Mouse (Mus musculus) liver, embryonic 13.5 days (tissue): ENCODE results near the gene 4933427D14Rik. TPM values are rescaled to one million over a fixed set of nuclear protein-coding genes. Genes with fewer than 3 reads are reported as not detected.

Experiments
- ATAC-seq: fragments of 200-750 bp; cut with Nextera tagmentation; 2 replicates; pipeline ENCODE4 v1.8.0; 2017; ENCODE audit warnings: low read depth, mild to moderate bottlenecking, moderate number of reproducible peaks, moderate library complexity
- DNase-seq: peaks from one replicate; pipeline ENCODE4 v3.0.0; 2022
- H3K27ac ChIP-seq: fragments of 300-500 bp; sonication (generic); 2 replicates; pipeline ENCODE4 v1.5.1; 2015; ENCODE audit warnings: moderate library complexity, mild to moderate bottlenecking, inconsistent platforms
- H3K27me3 ChIP-seq: fragments of 300-500 bp; sonication (generic); 2 replicates; pipeline ENCODE4 v1.6.1; 2015; ENCODE audit warnings: mild to moderate bottlenecking, inconsistent platforms
- H3K36me3 ChIP-seq: fragments of 300-500 bp; sonication (generic); 2 replicates; pipeline ENCODE4 v1.6.1; 2015; ENCODE audit warnings: mild to moderate bottlenecking, inconsistent platforms
- H3K4me1 ChIP-seq: fragments of 300-500 bp; sonication (generic); replicated peaks from 2 replicates; pipeline ENCODE4 v1.6.1; 2015; ENCODE audit warnings: inconsistent platforms
- H3K4me2 ChIP-seq: fragments of 300-500 bp; sonication (generic); 2 replicates; pipeline ENCODE4 v1.6.1; 2015; ENCODE audit warnings: inconsistent platforms, mild to moderate bottlenecking, moderate library complexity
- H3K4me3 ChIP-seq: fragments of 300-500 bp; sonication (generic); replicated peaks from 2 replicates; pipeline ENCODE4 v1.5.1; 2015; ENCODE audit warnings: mild to moderate bottlenecking, inconsistent platforms
- H3K9ac ChIP-seq: fragments of 300-500 bp; sonication (generic); 2 replicates; pipeline ENCODE4 v1.6.1; 2015; ENCODE audit warnings: mild to moderate bottlenecking, inconsistent platforms
- H3K9me3 ChIP-seq: fragments of 300-500 bp; sonication (generic); replicated peaks from 2 replicates; pipeline ENCODE4 v1.6.1; 2016; ENCODE audit warnings: inconsistent platforms
- WGBS: fragments of 180-500 bp; shearing (Covaris S2); methylation state at CpG from one replicate; pipeline ENCODE4 v1.1.7; 2015; ENCODE audit not compliant: insufficient replicate concordance; 5-methylcytosine and 5-hydroxymethylcytosine counted together
- polyA plus RNA-seq: library from polyadenylated mRNA; unstranded; fragments of >200 nt; fragmentation: Nextera tagmentation; extraction: Ambion mirVana; gene quantifications from 2 replicates; pipeline ENCODE4 v1.2.1, GENCODE M21; 2015

The 4933427D14Rik gene
- polyA plus RNA-seq, 1 experiment from 2014 or later, result 4.9 TPM

GRCm38 (mm10) chr11:72127450-72128189, 79.6 kb downstream of the 4933427D14Rik start:
- no peak overlapping the region for H3K9ac ChIP-seq
- no peak overlapping the region for H3K4me3 ChIP-seq
- H3K27me3 ChIP-seq, result peaks cover 25% of the 10 kb centered on the region
- H3K9me3 ChIP-seq, result no peaks in the 10 kb centered on the region
- no peak overlapping the region for H3K27ac ChIP-seq
- ATAC-seq (no peak), DNase-seq (no peak)
- no peaks in the 10 kb centered on the region for H3K36me3 ChIP-seq
- WGBS, result 50% methylated on average over 5 of the region's 5 CpGs
- no peaks in the 10 kb centered on the region for H3K4me1 ChIP-seq
- no peak overlapping the region for H3K4me2 ChIP-seq

GRCm38 (mm10) chr11:72125781-72126180, 81.5 kb downstream of the 4933427D14Rik start:
- Histone ChIP-seq H3K9ac (no peak overlapping the region), H3K36me3 (no peaks in the 10 kb centered on the region), H3K4me2 (no peak overlapping the region), H3K4me3 (no peak overlapping the region), H3K4me1 (no peaks in the 10 kb centered on the region), H3K27me3 (peaks cover 10% of the 10 kb centered on the region; the same call in 1 of the 2 replicates), H3K9me3 (no peaks in the 10 kb centered on the region), H3K27ac (no peak overlapping the region)
- DNase-seq (no peak), ATAC-seq (no peak)
- WGBS, result 53% methylated on average over 3 of the region's 3 CpGs

GRCm38 (mm10) chr11:72123531-72123930, 83.7 kb downstream of the 4933427D14Rik start:
- no peak overlapping the region for H3K4me2 ChIP-seq
- H3K4me1 ChIP-seq, result no peaks in the 10 kb centered on the region
- WGBS, result 62% methylated on average over 4 of the region's 4 CpGs
- H3K36me3 ChIP-seq, result no peaks in the 10 kb centered on the region
- no peaks in the 10 kb centered on the region for H3K9me3 ChIP-seq
- no peak overlapping the region for H3K27ac ChIP-seq
- H3K27me3 ChIP-seq, result no peaks in the 10 kb centered on the region
- H3K4me3 ChIP-seq, result no peak overlapping the region
- H3K9ac ChIP-seq, result no peak overlapping the region
- no peak for ATAC-seq
- no peak for DNase-seq

GRCm38 (mm10) chr11:72120354-72120753, 86.9 kb downstream of the 4933427D14Rik start:
- Histone ChIP-seq H3K4me3 (no peak overlapping the region), H3K9me3 (no peaks in the 10 kb centered on the region), H3K36me3 (no peaks in the 10 kb centered on the region), H3K9ac (no peak overlapping the region), H3K27ac (no peak overlapping the region), H3K27me3 (no peaks in the 10 kb centered on the region), H3K4me2 (no peak overlapping the region), H3K4me1 (no peaks in the 10 kb centered on the region)
- ATAC-seq (no peak), DNase-seq (no peak)
- WGBS, result 65% methylated on average over 6 of the region's 6 CpGs

- DNase-seq (no peak), ATAC-seq (no peak)
- Histone ChIP-seq H3K4me2 (no peak overlapping the region), H3K9me3 (no peaks in the 10 kb centered on the region), H3K4me3 (no peak overlapping the region), H3K4me1 (no peaks in the 10 kb centered on the region), H3K27ac (no peak overlapping the region), H3K27me3 (no peaks in the 10 kb centered on the region), H3K9ac (no peak overlapping the region), H3K36me3 (no peaks in the 10 kb centered on the region)
- WGBS, result 71% methylated on average over 3 of the region's 3 CpGs
Observed at GRCm38 (mm10) chr11:72118630-72119029, 88.6 kb downstream of the 4933427D14Rik start.

GRCm38 (mm10) chr11:72113296-72113695, 94.0 kb downstream of the 4933427D14Rik start:
- DNase-seq (no peak), ATAC-seq (no peak)
- Histone ChIP-seq H3K27me3 (no peaks in the 10 kb centered on the region), H3K9ac (no peak overlapping the region), H3K4me2 (no peak overlapping the region), H3K4me1 (no peaks in the 10 kb centered on the region), H3K27ac (no peak overlapping the region), H3K4me3 (no peak overlapping the region), H3K36me3 (no peaks in the 10 kb centered on the region), H3K9me3 (no peaks in the 10 kb centered on the region)
- 45% methylated on average over 4 of the region's 4 CpGs for WGBS

- Histone ChIP-seq H3K9me3 (no peaks in the 10 kb centered on the region), H3K27me3 (no peaks in the 10 kb centered on the region), H3K4me1 (no peaks in the 10 kb centered on the region), H3K27ac (no peak overlapping the region), H3K9ac (no peak overlapping the region), H3K4me3 (no peak overlapping the region), H3K36me3 (no peaks in the 10 kb centered on the region), H3K4me2 (no peak overlapping the region)
- no peak for DNase-seq
- no peak for ATAC-seq
- 24% methylated on average over 3 of the region's 3 CpGs for WGBS
Observed at GRCm38 (mm10) chr11:72110726-72111125, 96.5 kb downstream of the 4933427D14Rik start.

- no peaks in the 10 kb centered on the region for H3K9me3 ChIP-seq
- 62% methylated on average over 8 of the region's 8 CpGs for WGBS
- no peak overlapping the region for H3K9ac ChIP-seq
- H3K27me3 ChIP-seq, result no peaks in the 10 kb centered on the region
- no peak overlapping the region for H3K4me3 ChIP-seq
- ATAC-seq (no peak), DNase-seq (no peak)
- no peak overlapping the region for H3K4me2 ChIP-seq
- H3K36me3 ChIP-seq, result no peaks in the 10 kb centered on the region
- H3K4me1 ChIP-seq, result no peaks in the 10 kb centered on the region
- H3K27ac ChIP-seq, result no peak overlapping the region
Observed at GRCm38 (mm10) chr11:72104223-72104622, 103.0 kb downstream of the 4933427D14Rik start.

Other genes starting within 250 kb of the 4933427D14Rik start
- gene Aipl1, start 169.9 kb downstream of the 4933427D14Rik start, polyA plus RNA-seq, result 0.21 and 0.28 TPM in 2 replicates
- gene Pimreg, start 165.4 kb downstream of the 4933427D14Rik start, polyA plus RNA-seq, result 27.7 and 30.3 TPM in 2 replicates
- gene Pitpnm3, start 71.7 kb downstream of the 4933427D14Rik start, polyA plus RNA-seq, result 0.06 and 0.14 TPM in 2 replicates
- gene Gm43951, start 619 bp downstream of the 4933427D14Rik start, polyA plus RNA-seq, result not detected in 2 replicates
- gene Txndc17, start 88 bp upstream of the 4933427D14Rik start, polyA plus RNA-seq, result 94.7 and 97.9 TPM in 2 replicates
- gene Med31, start 8.1 kb upstream of the 4933427D14Rik start, polyA plus RNA-seq, result 15.1 and 16.8 TPM in 2 replicates
- gene Slc13a5, start 59.8 kb upstream of the 4933427D14Rik start, polyA plus RNA-seq, result not detected in 2 replicates
- gene Xaf1, start 94.2 kb upstream of the 4933427D14Rik start, polyA plus RNA-seq, result 2.7 and 4.0 TPM in 2 replicates
- not detected in 2 replicates for gene Fbxo39, start 107.0 kb upstream of the 4933427D14Rik start, polyA plus RNA-seq
- not detected in 2 replicates for gene Tekt1, start 155.0 kb upstream of the 4933427D14Rik start, polyA plus RNA-seq
- gene Smtnl2, start 204.3 kb upstream of the 4933427D14Rik start, polyA plus RNA-seq, result 5.4 and 5.5 TPM in 2 replicates
- gene Ggt6, start 228.1 kb upstream of the 4933427D14Rik start, polyA plus RNA-seq, result not detected in 2 replicates
- 129 and 138 TPM in 2 replicates for gene Mybbp1a, start 233.9 kb upstream of the 4933427D14Rik start, polyA plus RNA-seq